Mouse (Mus musculus): ENCODE results near the gene Gpr183. TPM values are rescaled to one million over a fixed set of nuclear protein-coding genes. Genes with fewer than 3 reads are reported as not detected.

The Gpr183 gene
- total and polyA plus RNA-seq, 2 experiments from 2014 or later = 1.1 to 1.5 TPM

DNA sequence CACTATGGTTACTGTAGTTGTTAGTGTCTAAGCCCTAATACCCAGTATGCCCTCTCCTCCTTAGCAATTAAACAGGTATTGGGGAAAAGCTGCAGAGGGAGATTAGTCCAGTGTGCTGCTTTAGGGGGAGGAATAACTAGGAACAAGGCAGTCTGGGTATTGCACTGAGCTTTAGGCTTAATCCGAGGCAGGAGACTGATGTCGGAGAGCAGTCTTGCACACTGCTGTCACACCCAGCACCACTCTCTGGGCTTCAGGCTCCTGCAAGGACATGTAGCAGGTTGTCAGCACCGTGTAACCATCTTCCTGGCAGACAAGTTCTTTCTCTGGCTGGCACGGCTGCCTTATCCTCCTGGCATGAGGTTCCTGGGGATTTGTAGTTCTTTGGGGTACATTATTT lies 32.8 kb downstream of the Gpr183 start:
- Histone ChIP-seq H3K9ac (replicated peaks; ENCODE audit: low read depth, low read length) (no peak overlapping the region), H3K4me1 (ENCODE audit: control insufficient read depth, insufficient read depth) (peaks cover 11% of the 10 kb centered on the region; the same call in 1 of the 2 replicates), H3K9me3 (replicated peaks; ENCODE audit: control insufficient read depth, low read length) (0 out of 2 replicates have a peak, but pooled peaks cover 6% of the 10 kb centered on the region), H3K36me3 (replicated peaks; ENCODE audit: control insufficient read depth, insufficient read depth, low read length) (peaks cover 10% of the 10 kb centered on the region), H3K27me3 (ENCODE audit: control insufficient read depth, insufficient read depth, low read length) (no peaks in the 10 kb centered on the region), H3K4me2 (ENCODE audit: low read depth, low read length) (no peak overlapping the region), H3K4me3 (ENCODE audit: low read depth, low read length) (no peak overlapping the region), H3K27ac (ENCODE audit: low read depth) (no peak overlapping the region)
- TF ChIP-seq CTCF (IDR thresholded peaks at IDR 0.05; ENCODE audit: low read depth) (no peak), EP300 (IDR thresholded peaks at IDR 0.05; ENCODE audit: low read depth) (no peak)
- ATAC-seq (ENCODE audit: insufficient read depth, low read depth) (no peak), DNase-seq (ENCODE audit: low spot score) (no peak)
- 76% methylated on average over 4 of the region's 4 CpGs for WGBS

- no peak overlapping the region for H3K4me3 ChIP-seq (ENCODE audit: low read depth, low read length)
- peaks cover 11% of the 10 kb centered on the region; the same call in 1 of the 2 replicates for H3K4me1 ChIP-seq (ENCODE audit: control insufficient read depth, insufficient read depth)
- no peak overlapping the region for H3K4me2 ChIP-seq (ENCODE audit: low read depth, low read length)
- peaks cover 10% of the 10 kb centered on the region for H3K36me3 ChIP-seq (replicated peaks; ENCODE audit: control insufficient read depth, insufficient read depth, low read length)
- WGBS = 92% methylated on average over 3 of the region's 3 CpGs
- H3K27me3 ChIP-seq (ENCODE audit: control insufficient read depth, insufficient read depth, low read length) = no peaks in the 10 kb centered on the region
- H3K27ac ChIP-seq (ENCODE audit: low read depth) = no peak overlapping the region
- ATAC-seq (ENCODE audit: insufficient read depth, low read depth) = no peak
- H3K9me3 ChIP-seq (replicated peaks; ENCODE audit: control insufficient read depth, low read length) = 0 out of 2 replicates have a peak, but pooled peaks cover 6% of the 10 kb centered on the region
- TF ChIP-seq CTCF (IDR thresholded peaks at IDR 0.05; ENCODE audit: low read depth) (no peak), EP300 (IDR thresholded peaks at IDR 0.05; ENCODE audit: low read depth) (no peak)
- no peak overlapping the region for H3K9ac ChIP-seq (replicated peaks; ENCODE audit: low read depth, low read length)
- DNase-seq (ENCODE audit: low spot score) = no peak
Observed at GRCm38 (mm10) chr14:121931594-121931993, 33.4 kb downstream of the Gpr183 start.

DNA sequence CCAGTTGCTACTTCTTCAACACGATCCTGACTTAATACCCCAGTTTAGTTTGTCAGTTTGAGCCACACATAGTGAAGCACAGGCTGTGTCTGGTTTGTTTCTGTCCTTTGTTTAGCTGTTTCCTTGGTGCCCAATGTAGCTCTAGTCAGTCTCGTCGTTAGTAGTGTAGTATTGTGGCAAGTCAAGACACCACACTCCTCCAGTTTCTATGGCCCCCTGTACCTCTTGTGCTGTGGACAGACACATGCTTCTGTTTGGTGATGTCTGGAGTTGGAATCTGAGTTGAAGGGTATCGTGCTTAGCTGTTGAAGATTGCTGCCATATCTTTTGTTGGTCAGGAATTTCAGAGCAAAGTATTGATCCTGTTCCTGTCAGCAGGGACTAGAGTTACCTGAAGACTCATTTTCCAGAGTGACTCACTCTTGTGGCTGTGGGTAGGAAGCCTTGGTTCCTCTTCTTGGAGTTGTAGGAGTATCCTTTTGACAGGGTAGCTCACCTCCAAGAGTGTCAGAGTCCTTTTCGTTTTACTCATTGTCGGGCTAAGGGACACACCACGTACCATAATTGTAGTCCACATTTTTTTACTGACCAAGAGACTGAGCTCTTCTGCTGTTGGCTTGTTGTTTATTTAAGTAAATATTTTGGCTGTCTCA lies 34.1 kb downstream of the Gpr183 start:
- TF ChIP-seq CTCF (IDR thresholded peaks at IDR 0.05; ENCODE audit: low read depth) = no peak
- no peak for TF ChIP-seq EP300 (IDR thresholded peaks at IDR 0.05; ENCODE audit: low read depth)
- no peak overlapping the region for H3K27ac ChIP-seq (ENCODE audit: low read depth)

DNA sequence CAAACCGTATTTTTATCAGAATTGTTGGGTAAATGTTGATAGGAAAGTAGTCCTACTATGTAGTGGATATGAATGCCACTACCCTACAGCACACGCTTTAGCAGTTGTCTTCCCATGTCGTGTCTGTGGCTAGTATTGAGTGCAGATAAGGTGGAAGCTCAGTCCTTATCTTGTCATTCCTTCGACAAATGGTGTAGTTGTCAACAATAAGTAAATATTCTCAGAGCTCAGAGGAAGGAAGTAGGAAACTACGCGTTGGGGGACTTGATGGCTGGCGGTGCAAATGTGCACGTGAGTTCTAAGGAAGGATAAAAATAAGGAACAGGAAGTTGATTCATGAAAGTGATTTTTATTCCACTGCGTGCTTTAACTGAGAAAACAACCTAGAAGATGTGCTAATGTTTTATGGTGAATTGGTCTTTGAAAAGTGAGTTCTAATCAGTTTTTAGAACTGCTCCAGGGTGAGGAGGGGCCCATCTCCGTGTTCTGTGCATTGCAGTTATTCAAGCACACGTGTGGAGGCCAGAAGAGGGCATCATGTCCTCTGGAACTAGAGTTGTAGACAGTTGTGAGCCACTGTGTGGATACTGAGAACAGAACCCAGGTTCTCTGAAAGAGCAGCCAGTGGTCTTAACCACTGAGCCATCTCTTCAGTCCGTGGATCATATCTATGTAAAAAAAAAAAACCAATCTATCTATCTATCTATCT lies 35.6 kb downstream of the Gpr183 start:
- ATAC-seq (ENCODE audit: insufficient read depth, low read depth) (no peak), DNase-seq (ENCODE audit: low spot score) (no peak)
- Histone ChIP-seq H3K4me1 (ENCODE audit: control insufficient read depth, insufficient read depth) (peaks cover 11% of the 10 kb centered on the region; the same call in 1 of the 2 replicates), H3K9me3 (replicated peaks; ENCODE audit: control insufficient read depth, low read length) (no peaks in the 10 kb centered on the region), H3K27me3 (ENCODE audit: control insufficient read depth, insufficient read depth, low read length) (no peaks in the 10 kb centered on the region), H3K4me2 (ENCODE audit: low read depth, low read length) (no peak overlapping the region), H3K9ac (replicated peaks; ENCODE audit: low read depth, low read length) (no peak overlapping the region), H3K4me3 (ENCODE audit: low read depth, low read length) (no peak overlapping the region), H3K27ac (ENCODE audit: low read depth) (peak overlapping the region; percentile 56), H3K36me3 (replicated peaks; ENCODE audit: control insufficient read depth, insufficient read depth, low read length) (peaks cover 6% of the 10 kb centered on the region)
- WGBS = 58% methylated on average over 12 of the region's 12 CpGs
- TF ChIP-seq CTCF (IDR thresholded peaks at IDR 0.05; ENCODE audit: low read depth) (no peak), EP300 (IDR thresholded peaks at IDR 0.05; ENCODE audit: low read depth) (no peak)

More for the DNA sequence above, 34.1 kb downstream of the Gpr183 start:
- Histone ChIP-seq H3K27me3 (ENCODE audit: control insufficient read depth, insufficient read depth, low read length) (no peaks in the 10 kb centered on the region), H3K4me1 (ENCODE audit: control insufficient read depth, insufficient read depth) (peaks cover 11% of the 10 kb centered on the region; the same call in 1 of the 2 replicates), H3K4me2 (ENCODE audit: low read depth, low read length) (no peak overlapping the region), H3K9me3 (replicated peaks; ENCODE audit: control insufficient read depth, low read length) (0 out of 2 replicates have a peak, but pooled peaks cover 6% of the 10 kb centered on the region), H3K9ac (replicated peaks; ENCODE audit: low read depth, low read length) (no peak overlapping the region), H3K36me3 (replicated peaks; ENCODE audit: control insufficient read depth, insufficient read depth, low read length) (peaks cover 10% of the 10 kb centered on the region), H3K4me3 (ENCODE audit: low read depth, low read length) (no peak overlapping the region)
- WGBS = 59% methylated on average over 7 of the region's 7 CpGs
- DNase-seq (ENCODE audit: low spot score) = no peak
- no peak for ATAC-seq (ENCODE audit: insufficient read depth, low read depth)

- ATAC-seq (ENCODE audit: insufficient read depth, low read depth) (no peak), DNase-seq (ENCODE audit: low spot score) (peak; percentile 65)
- H3K27me3 ChIP-seq (ENCODE audit: control insufficient read depth, insufficient read depth, low read length) = no peaks in the 10 kb centered on the region
- no peak overlapping the region for H3K9ac ChIP-seq (replicated peaks; ENCODE audit: low read depth, low read length)
- peaks cover 11% of the 10 kb centered on the region; the same call in 1 of the 2 replicates for H3K4me1 ChIP-seq (ENCODE audit: control insufficient read depth, insufficient read depth)
- no peaks in the 10 kb centered on the region for H3K9me3 ChIP-seq (replicated peaks; ENCODE audit: control insufficient read depth, low read length)
- H3K27ac ChIP-seq (ENCODE audit: low read depth) = peak overlapping the region; percentile 56
- 51% methylated on average over 8 of the region's 8 CpGs for WGBS
- no peak overlapping the region for H3K4me3 ChIP-seq (ENCODE audit: low read depth, low read length)
- TF ChIP-seq CTCF (IDR thresholded peaks at IDR 0.05; ENCODE audit: low read depth) (peak; percentile 65), EP300 (IDR thresholded peaks at IDR 0.05; ENCODE audit: low read depth) (no peak)
- H3K36me3 ChIP-seq (replicated peaks; ENCODE audit: control insufficient read depth, insufficient read depth, low read length) = no peaks in the 10 kb centered on the region; the same call in 1 of the 2 replicates
- H3K4me2 ChIP-seq (ENCODE audit: low read depth, low read length) = no peak overlapping the region
Observed at GRCm38 (mm10) chr14:121928375-121929137, 36.4 kb downstream of the Gpr183 start.
